Mouse (Mus musculus) G1E (cell line): ENCODE measurements around the gene Sox5.

Source experiments
- CTCF ChIP-seq: IDR thresholded peaks from 2 replicates; pipeline ENCODE4 v1.5.1; 2012; ENCODE audit warnings: low read depth, low read length, inconsistent platforms, mixed read lengths
- GATA1 ChIP-seq: IDR thresholded peaks from 2 replicates; pipeline ENCODE4 v1.6.1; 2012; ENCODE audit warnings: borderline replicate concordance, low read length, inconsistent platforms, mixed read lengths
- GATA2 ChIP-seq: IDR thresholded peaks from 2 replicates; pipeline ENCODE4 v1.6.1; 2012; ENCODE audit warnings: low read depth, low read length, inconsistent platforms, borderline replicate concordance

- TF ChIP-seq CTCF (no peak), GATA1 (no peak), GATA2 (no peak)
These were observed 512.1 kb downstream of the Sox5 start for GRCm38 (mm10) chr6:144269666-144270065.
